Mouse (Mus musculus): Measurements from ENCODE around the gene Apon.
"Not testable (repeated sequence)": the region's sequence is repeated elsewhere in the genome, so short reads cannot be mapped to it uniquely, and the experiment has no call there.

The Apon gene

DNA sequence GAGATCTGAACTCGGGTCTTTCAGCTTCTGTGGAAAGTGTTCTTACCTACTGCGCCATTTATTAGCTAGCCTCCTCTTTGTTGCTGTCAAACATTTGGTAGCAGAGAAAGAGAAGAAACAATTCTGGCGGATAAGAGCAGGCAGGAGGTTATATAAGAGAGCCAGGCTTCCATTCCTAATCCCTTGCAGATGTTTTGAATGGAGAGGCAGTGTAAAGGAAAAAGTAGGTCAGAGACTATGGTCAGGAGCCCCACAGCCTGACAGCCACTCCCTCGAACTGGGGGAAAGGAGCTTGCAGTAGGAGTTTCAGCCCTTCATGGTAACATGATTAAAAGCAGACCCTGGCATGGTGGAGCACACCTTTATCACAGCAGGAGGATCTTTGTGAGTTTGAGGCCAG lies 17.6 kb upstream of the Apon start:
- DNase-seq: no peak

DNA sequence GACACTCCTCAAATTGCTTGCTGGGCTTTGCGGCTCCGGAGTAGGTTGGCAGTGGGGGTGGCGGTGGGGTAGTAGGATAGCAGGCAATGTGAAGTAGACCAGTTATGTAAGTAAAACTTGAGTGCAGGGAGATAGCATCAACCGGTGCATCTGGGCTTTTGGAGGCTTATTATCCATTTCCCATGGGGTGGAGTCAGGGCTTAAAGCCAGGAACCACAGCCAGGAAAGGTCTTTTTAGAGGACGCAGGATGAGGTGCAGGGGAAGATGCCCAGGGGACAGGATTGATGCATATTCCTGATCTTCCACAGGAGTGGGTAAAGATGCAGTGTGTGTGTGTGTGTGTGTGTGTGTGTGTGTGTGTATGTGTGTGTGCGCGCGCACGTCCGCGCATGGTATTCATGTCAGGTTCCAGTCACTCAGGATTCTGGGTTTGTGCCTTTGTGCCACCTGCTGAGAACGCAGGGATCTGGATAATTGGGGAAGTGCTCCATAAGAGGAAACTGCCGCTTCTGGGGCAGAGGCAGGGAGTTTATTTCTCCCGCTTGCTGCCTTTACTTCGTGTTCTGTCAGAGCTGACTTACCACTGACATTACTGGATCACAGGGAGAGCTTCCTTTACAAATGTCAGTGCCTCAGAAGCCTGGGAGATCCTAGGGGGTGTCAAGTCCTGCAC lies 16.0 kb upstream of the Apon start:
- DNase-seq: peak; percentile 33

DNA sequence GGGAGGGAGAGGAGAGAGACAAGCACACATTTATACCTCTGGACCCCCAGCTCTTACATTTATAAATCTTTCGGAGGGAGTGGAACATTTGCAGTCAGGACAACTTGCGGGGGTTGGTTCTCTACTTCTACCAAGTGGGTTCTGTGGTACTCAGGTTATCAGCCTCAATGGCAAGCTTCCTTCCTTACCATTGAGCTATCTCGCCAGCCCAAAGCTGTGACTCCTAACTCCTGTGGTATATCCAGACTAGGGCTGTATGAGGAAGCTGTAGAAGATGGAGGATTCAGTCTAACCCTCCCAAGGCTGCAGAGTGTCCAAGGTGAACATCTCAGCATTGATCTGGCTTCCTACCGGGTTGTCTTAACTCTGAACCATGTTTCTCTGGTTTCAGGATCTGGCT lies 14.8 kb upstream of the Apon start:
- no peak for DNase-seq

DNA sequence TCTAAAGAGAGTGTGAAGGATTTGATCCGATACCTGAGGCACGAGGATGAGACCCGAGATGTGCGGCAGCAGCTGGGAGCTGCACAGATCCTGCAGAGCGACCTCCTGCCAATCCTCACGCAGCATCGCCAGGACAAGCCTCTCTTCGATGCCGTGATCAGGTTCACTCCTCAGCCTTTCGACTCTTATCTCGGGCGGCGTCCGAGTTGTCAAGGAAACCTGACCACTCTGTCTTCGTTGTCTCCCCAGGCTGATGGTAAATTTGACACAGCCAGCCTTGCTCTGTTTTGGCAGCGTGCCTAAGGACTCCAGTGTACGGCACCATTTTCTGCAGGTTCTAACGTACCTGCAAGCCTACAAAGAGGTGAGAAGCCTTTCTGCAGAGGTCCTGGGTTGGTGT lies 13.8 kb upstream of the Apon start:
- DNase-seq: no peak

DNA sequence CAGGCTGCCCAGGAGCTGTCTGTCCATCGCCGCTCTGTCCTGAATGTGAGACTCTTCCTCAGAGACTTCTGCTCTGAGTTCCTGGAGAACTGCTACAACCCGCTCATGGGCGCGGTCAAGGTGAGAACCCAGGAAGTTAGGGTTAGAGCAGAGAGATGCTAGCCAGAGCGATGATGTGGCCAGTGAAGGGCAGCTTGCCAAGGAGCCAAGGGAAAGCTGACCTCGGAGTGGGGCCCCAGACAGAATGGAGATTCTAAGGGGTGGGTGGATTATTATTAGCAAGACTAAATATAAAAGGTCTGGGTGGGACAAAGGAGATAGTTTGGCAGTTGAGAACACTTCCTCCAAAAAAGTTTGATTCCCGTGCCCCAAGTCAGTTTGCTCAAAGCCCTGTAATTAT lies 10.6 kb upstream of the Apon start:
- DNase-seq: no peak

DNA sequence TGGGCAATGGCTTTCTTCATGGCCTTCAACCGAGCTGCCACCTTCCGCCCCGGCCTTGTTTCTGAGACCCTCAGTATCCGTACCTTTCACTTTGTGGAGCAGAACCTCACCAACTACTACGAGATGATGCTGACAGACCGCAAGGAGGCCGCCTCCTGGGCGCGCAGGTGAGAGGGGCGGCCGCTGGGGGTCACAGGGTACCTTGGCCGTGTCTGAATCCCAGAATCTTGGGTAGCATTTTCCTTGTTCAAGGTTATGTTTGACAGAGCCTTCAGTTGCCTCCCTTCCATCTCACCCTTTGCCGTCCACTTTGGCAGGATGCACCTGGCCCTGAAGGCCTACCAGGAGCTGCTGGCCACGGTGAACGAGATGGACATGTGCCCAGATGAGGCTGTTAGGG lies 9.8 kb upstream of the Apon start:
- no peak for DNase-seq

DNA sequence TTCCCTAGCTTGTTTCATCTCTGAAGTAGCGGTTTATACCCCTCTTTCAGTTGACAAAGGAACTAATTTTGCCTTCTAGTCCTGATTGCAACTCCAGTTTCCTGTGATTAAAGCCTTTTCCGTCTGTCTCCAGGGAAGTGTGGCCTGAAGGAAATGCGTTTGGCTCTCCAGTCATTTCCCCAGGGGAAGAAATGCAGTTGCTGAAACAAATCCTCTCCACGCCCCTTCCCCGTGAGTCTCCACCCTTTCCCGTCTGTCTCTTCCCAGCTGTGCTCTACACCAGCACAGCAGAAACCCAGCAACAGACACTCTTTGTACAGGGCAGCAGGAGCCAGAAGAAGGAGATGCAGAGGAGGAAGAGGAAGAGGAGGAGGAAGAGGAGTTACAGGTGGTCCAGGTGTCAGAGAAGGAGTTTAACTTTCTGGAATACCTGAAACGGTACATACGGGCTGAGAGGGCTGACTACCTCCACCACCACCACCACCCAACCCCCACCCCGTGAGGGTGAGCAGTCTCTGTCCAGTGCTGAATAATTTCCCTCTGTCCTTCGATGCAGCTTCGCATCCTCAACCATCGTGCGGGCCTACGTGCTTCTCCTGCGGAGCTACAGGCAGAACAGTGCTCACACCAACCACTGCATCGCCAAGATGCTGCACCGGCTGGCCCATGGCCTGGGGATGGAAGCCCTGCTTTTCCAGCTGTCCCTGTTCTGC lies 6.7 kb upstream of the Apon start:
- no peak for DNase-seq

DNA sequence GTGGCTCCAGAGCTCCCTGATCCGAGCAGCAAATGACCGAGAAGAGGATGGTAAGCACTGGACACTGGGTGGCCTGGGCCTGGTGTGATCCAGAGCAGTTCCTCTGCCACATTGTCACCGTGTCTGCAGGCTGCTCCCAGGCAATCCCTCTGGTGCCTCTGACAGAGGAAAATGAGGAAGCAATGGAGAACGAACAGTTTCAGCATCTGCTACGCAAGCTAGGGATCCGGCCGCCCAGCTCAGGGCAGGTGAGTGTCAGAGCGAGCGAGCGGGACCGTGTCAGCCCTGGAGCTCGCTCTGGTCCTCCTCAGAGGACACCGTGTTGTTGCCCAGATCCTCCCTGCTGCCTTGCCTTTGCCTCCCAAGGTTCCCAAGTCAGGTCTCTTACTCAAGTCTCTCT lies 3.3 kb upstream of the Apon start:
- DNase-seq: no peak

DNA sequence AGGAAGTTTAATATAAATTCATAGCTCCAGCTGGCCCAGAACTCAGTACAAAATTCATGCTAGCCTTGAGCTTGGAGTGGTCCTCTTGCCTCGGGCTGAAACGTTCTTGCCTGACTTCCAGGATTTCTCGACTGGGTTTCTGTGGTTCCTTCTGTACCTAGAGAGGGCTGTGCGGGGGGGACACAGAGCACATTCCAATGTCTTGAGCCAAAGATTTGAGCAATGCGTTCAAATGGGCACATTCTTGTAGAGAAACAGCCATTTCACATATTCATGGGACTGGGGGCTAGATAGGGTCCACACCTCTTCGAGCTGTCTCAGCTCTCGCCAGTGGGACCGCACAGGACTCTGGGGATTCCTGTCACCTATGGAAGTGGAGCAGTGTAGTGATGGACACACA lies 2.0 kb downstream of the Apon start:
- no peak for DNase-seq

DNA sequence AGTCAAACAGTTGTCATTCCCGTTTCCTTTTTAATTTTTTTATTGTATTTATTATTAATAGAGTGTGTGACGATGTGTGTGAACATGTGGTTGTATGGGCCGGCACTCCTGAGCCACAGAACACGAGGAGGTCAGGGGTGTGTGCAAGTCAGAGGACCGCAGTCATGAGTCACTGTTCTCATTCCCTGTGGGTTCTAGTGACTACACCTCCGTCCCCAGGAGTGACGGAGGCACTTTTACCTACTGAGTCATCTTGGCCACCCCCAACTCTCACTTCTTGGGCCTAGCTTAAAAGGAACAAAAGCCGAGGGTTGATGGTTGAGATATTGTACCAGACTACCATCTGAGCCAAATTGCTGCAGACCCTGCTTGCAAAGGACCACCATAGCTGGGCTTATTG lies 2.4 kb downstream of the Apon start:
- DNase-seq: no peak

DNA sequence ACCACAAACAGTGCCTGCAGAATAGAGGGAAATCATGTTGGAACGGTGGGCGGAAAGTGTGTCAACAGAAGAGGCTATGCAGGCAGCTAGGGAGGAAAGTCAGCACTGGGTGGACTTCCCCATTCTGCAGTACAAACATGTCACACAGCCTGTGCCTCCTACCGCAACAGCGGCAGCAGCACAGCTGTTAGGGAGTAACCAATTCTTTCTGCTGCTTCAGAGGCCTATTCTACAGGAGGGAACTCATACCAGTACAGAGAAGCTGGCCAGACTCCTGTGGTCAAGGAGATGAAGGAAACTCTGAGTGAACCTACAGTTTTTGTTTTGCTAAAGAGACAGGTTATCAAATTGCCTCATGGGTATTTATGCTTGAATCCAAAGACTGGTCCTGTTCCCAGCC lies 5.1 kb downstream of the Apon start:
- DNase-seq: no peak

DNA sequence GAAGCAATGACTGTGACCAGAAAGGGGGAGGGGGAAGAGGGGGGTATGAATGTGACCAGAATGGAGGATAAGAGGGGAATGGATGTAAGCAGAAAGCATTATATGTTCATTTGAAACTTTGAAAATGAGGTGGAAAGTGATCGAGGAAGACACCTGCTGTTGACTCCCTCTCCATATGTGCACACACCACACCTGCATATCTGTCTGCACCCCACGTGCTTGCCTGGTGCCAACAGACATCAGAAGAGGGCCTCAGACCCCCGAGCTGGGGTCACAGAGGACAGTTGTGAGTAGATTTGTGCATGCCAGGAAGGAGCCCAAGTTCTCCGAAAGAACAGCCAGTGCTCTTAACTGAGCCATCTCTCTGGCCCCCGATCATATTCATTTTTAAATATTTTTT lies 6.0 kb downstream of the Apon start:
- no peak for DNase-seq

DNA sequence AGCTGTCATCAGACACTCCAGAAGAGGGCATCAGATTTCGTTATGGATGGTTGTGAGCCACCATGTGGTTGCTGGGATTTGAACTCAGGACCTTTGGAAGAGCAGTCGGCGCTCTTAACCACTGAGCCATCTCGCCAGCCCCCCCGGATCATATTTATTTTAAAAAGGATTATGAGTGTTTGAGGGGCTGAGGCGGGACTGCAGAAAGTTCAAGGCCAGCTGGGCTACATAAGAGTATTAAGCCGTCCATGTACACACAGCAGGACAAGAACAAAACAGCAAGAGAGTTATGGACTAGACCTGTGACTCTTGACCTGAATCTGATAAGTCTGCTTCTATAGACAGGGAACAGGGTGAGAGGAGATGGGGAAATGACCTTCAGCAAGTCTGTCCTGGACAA lies 6.5 kb downstream of the Apon start:
- not testable (repeated sequence) for DNase-seq

DNA sequence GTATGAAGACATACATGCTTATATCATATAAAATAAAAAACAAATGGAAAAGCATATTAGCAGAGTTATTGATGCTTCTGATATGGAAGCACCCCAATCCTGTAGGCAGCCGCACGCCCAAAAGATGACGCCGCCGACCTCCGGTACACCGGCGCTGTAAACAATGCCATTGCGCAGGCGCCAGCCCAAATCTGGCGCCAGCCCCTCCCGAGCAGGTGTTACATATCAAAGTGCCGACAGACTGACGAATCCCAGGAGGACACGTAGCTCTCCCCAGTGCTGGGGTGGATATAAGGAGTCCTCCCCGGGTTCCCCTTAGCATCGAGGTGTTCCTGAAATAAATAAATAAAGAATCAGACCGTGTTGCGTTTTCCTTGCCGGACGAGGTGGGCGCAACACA lies 8.4 kb downstream of the Apon start:
- DNase-seq: no peak

DNA sequence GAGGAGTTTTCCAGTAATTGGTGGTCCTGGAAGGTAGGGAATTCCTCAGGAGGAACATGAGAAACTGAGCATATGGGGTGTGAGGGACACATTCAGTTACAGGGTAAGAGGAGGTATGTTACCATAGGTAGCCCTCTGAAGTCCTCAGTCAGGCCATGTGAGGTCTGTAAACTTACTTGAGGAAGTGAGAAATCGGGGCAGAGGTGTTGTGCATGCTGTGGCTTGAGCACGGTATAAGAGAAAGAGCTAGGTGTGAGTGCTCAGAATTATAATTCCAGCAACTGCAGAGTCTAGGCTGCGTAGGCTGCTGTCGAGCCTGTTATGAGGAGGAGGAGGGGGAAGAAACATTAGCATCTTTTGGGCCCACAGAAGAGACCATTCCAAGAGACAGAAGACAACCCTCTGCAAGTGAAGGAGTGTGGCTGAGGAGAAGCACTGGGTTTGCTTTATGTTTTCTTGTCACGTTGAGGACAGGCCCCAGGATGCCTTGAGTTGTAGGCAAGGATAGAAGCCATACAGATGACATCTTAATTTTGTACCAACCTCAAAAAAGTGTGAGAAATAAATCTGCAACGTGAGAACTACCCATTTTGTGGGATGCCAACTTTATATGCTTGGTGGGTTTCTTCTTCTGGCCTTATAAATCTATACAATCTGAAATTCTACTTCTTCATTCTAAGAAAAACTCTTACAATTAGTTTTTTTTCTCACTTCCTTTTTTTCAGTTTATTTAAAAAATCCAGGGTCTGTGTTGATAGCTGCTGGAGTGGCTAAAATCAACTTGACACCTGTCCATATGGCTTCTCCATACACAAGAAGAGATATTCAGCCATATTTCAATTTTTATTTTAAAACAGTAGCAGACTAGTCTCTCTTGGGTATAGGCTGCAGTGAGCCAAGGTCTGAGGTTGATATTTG lies 9.8 kb downstream of the Apon start:
- no peak for DNase-seq

DNA sequence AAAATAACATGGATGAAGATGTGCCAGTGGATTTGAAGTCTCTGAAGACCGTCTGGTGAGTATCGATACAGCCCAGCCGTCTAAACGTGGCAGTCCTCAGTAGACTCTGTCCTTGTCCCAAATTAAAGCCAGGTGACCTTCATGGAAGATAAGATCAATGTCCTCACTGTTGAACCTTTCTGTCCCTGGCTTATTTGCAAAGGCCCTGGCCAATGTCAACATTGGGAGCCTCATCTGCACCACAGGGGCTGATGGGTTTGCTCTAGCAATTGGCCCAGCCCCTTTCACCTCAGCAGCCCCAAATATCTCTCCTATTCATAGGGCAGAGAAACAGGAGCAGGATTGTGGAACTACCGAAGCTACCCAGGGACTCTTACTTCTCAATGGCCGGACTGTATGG lies 14.5 kb downstream of the Apon start, which contains the start of gene Apof:
Gene Apof (plus strand): TSS at position 301 of the 400 bp plus-strand sequence.
- DNase-seq: no peak

DNA sequence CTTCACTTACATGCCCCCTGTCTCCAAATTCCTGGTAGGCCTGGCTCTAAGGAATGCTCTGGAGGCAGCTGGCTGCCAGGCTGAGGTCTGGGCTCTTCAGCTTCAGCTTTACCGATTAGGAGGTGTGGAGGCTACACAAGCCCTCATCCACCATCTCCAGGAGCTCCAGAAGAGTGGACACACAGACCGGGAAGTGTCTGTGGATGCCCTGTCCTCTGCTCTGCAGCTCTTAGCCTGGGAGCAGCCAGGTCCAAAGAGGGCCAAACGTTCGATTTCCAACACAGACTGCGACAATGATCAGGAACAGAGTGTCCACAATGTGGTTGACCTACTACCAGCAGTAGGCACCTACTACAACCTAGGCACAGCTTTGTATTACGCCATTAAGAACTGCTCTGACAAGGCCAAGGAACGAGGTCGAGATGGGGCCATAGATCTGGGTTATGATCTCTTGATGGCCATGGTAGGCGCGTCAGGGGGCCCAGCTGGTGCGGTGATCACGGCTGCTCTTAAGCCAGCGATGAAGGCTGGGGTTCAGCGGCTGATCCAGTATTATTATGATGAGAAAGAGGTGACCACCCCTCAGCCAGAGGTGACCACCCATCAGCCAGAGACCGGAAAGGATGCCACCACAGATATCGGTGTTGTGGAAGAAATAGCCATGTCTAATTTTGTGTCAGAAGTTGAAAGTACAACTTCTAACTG lies 15.5 kb downstream of the Apon start:
- DNase-seq: no peak

DNA sequence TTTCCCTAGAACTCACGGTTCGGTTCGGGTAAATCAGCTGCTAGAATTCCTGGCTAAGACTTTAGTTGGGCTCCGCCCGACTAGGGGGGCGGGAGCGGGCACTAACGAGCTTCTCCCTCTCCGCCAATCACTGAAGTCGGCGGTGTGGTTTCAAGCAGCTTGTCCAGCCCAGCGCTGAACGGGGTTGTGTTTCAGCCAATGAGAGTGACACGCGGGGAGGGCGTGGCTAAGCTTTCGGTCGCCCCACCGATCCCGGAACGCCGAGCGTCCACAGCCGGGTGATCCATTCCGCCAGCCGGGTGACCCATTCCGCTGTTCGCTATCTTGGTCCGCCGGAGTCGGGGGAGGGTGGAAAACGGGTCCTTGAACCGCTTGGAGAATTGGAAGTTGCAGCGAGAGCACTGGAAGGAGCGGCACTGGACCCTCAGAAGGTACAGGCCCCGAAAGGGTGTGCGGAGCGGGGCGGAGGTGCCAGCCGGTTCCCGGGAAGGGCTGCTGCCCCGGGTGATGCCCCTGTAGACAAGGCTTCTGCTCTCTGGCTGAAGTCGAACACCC lies 16.5 kb downstream of the Apon start, which contains the start of gene Stat2:
Gene Stat2 (plus strand): TSS at position 273 of the 555 bp plus-strand sequence.
- DNase-seq: peak; percentile 95

DNA sequence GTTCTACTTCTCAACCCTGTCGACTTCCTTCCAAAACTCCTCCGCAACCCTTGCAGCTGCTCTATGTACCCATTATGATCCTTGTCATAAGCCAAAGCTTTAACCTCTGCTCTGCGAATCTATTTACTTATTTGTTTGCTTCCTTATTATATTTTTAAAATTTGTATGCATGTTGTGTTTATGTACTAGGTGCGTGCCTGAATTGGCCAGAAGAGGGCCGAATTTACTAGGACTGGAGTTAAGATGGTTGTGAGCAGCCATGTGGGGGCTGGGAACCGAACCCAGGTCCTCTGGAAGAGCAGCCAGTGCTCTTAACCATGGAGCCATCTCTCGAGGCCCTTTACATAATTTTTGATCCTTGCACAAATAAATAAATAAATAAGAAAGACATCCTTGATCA lies 17.0 kb downstream of the Apon start:
- no peak for DNase-seq

DNA sequence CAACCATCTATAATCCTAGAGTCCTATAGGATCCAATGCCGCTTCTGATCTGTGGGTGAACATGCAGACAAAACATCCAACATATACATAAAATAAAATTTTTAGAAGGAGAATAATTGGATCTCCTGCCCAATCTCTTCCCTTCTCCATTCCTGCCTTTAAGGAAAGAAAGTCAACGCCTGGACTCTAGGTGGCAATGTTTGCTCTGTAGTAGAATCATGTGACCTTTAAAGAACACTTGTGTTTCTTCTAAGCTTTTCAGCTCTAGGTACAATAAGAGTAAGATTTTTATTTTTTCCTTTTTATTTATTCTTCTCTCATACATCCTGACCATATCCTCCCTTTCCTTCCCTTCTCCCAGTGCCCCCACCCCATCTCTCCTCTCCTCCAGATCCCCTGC lies 18.0 kb downstream of the Apon start:
- no peak for DNase-seq

DNA sequence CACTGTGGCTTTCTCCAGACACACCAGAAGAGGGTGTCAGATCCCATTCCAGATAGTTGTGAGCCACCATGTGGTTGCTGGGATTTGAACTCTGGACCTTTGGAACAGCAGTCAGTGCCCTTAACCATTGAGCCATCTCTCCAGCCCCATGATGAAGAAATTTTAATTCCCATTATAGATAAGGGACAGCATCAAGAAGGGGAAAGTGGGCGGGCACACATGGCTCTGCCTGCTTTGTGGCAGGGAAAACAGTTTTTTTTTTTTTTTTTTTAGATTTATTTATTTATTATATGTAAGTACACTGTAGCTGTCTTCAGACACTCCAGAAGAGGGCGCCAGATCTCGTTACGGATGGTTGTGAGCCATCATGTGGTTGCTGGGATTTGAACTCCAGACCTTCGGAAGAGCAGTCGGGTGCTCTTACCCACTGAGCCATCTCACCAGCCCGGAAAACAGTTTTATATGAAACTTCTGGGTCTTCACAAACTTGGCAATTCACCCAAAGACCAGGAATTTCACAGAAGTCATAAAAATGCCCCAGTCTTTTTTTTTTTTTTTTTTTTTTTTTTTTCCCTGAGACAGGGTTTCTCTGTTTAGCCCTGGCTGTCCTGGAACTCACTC lies 19.0 kb downstream of the Apon start:
- not testable (repeated sequence) for DNase-seq

DNA sequence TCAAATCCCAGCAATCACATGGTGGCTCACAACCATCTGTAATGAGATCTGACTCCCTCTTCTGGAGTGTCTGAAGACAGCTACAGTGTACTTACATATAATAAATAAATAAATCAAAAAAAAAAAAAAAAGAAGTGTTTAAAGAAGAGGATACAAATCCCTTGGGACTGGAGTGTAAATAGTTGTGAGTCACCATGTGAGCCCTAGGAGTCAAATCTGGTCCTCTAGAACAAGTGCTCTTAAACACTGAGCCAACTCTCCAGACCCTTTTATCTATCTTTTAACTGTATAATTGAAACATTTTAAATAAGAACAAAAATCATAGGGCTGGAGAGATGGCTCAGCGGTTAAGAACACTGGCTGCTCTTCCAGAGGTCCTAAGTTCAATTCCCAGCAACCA lies 21.5 kb downstream of the Apon start:
- DNase-seq: not testable (repeated sequence)
